Mouse (Mus musculus): ENCODE measurements around the gene Vil1.

DNA sequence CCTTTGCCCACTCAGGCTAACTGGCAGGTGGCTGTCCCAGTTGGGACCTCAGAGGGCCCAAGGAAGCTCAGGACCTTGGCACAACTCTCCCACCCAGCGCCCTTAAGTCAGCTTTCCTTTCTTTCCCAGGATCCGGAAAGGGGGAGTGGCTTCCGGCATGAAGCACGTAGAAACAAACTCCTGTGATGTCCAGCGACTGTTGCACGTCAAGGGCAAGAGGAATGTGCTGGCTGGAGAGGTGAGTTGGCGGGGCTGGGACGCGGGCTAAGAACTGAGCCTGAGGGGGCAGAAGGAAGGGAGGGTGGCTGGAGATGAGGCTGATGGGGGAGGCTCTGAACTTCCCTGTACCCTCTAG is 10.2 kb downstream of the Vil1 start:
- TF ChIP-seq CTCF (conservative IDR thresholded peaks at IDR 0.05; ENCODE audit: low read length) (no peak), POU5F1 (IDR thresholded peaks at IDR 0.05; ENCODE audit: borderline replicate concordance, low read length) (no peak), NANOG (IDR thresholded peaks at IDR 0.05; ENCODE audit: borderline replicate concordance, low read length) (no peak)
